Mouse (Mus musculus) hindbrain, embryonic 14.5 days (tissue): ENCODE data around the gene Exosc10. TPM values are rescaled to one million over a fixed set of nuclear protein-coding genes. Genes with fewer than 3 reads are reported as not detected.

Experiments
- ATAC-seq: fragments of 200-750 bp; cut with Nextera tagmentation; 2 replicates; pipeline ENCODE4 v1.8.0; 2017; ENCODE audit warnings: moderate number of reproducible peaks, mild to moderate bottlenecking, moderate TSS enrichment, moderate library complexity; ENCODE audit not compliant: low FRiP score
- DNase-seq: peaks from one replicate; pipeline ENCODE4 v3.0.0-alpha.2; 2015; ENCODE audit warnings: low spot score
- H3K27ac ChIP-seq: fragments of 300-500 bp; sonication (generic); 2 replicates; pipeline ENCODE4 v1.5.1; 2014; ENCODE audit warnings: mild to moderate bottlenecking, moderate library complexity
- H3K27me3 ChIP-seq: fragments of 300-500 bp; sonication (generic); 2 replicates; pipeline ENCODE4 v1.6.1; 2014; ENCODE audit warnings: mild to moderate bottlenecking, low read length, mixed read lengths; ENCODE audit not compliant: control insufficient read depth, insufficient read depth
- H3K36me3 ChIP-seq: fragments of 300-500 bp; sonication (generic); replicated peaks from 2 replicates; pipeline ENCODE4 v1.6.1; 2014; ENCODE audit not compliant: control insufficient read depth, insufficient read depth
- H3K4me1 ChIP-seq: fragments of 300-500 bp; sonication (generic); replicated peaks from 2 replicates; pipeline ENCODE4 v1.6.1; 2014; ENCODE audit warnings: antibody characterized with exemption, low read length, mixed read lengths; ENCODE audit not compliant: control insufficient read depth, insufficient read depth
- H3K4me2 ChIP-seq: fragments of 300-500 bp; sonication (generic); replicated peaks from 2 replicates; pipeline ENCODE4 v1.6.1; 2014; ENCODE audit warnings: mild to moderate bottlenecking, moderate library complexity
- H3K4me3 ChIP-seq: fragments of 300-500 bp; sonication (generic); replicated peaks from 2 replicates; pipeline ENCODE4 v1.5.1; 2014; ENCODE audit warnings: mild to moderate bottlenecking, low read length
- H3K9ac ChIP-seq: fragments of 300-500 bp; sonication (generic); 2 replicates; pipeline ENCODE4 v1.6.1; 2014
- H3K9me3 ChIP-seq: fragments of 300-500 bp; sonication (generic); 2 replicates; pipeline ENCODE4 v1.6.1; 2016; ENCODE audit warnings: low read length; ENCODE audit not compliant: control insufficient read depth
- WGBS: fragments of 180-500 bp; shearing (Covaris S2); extraction: QIAGEN DNeasy Blood & Tissue Kit; methylation state at CpG from one replicate; pipeline ENCODE4 v1.1.7; 2014; 5-methylcytosine and 5-hydroxymethylcytosine counted together
- polyA plus RNA-seq: library from polyadenylated mRNA; unstranded; fragments of >200 nt; fragmentation: Nextera tagmentation; extraction: Ambion mirVana; gene quantifications from 2 replicates; pipeline ENCODE4 v1.2.1, GENCODE M21; 2014

The Exosc10 gene
- polyA plus RNA-seq, 1 experiment from 2014 or later: 85.9 TPM

- no peaks in the 10 kb centered on the region for H3K9me3 ChIP-seq
- peaks cover 14% of the 10 kb centered on the region for H3K36me3 ChIP-seq
- 87% methylated on average over 4 of the region's 4 CpGs for WGBS
- H3K27me3 ChIP-seq: no peaks in the 10 kb centered on the region
- DNase-seq (no peak), ATAC-seq (no peak)
- no peak overlapping the region for H3K9ac ChIP-seq
- no peaks in the 10 kb centered on the region for H3K4me1 ChIP-seq
- no peak overlapping the region for H3K4me3 ChIP-seq
- H3K27ac ChIP-seq: no peak overlapping the region
- no peak overlapping the region for H3K4me2 ChIP-seq
Observed at GRCm38 (mm10) chr4:148601871-148602270, 43.6 kb downstream of the Exosc10 start.

GRCm38 (mm10) chr4:148602357-148603120 is 44.3 kb downstream of the Exosc10 start, which contains the start of gene Masp2:
Gene Masp2 (plus strand): TSS chr4:148602554.
- Histone ChIP-seq H3K4me1 (no peaks in the 10 kb centered on the region), H3K4me3 (no peak within 1 kb of the TSS), H3K27me3 (no peaks in the 10 kb centered on the region), H3K9ac (no peak within 1 kb of the TSS), H3K27ac (no peak within 1 kb of the TSS), H3K4me2 (no peak within 1 kb of the TSS), H3K36me3 (peaks cover 8% of the 10 kb centered on the region; the same call in 1 of the 2 replicates), H3K9me3 (no peaks in the 10 kb centered on the region)
- no peak for ATAC-seq
- DNase-seq: no peak
- 93% methylated on average over 14 of the region's 14 CpGs for WGBS

DNA sequence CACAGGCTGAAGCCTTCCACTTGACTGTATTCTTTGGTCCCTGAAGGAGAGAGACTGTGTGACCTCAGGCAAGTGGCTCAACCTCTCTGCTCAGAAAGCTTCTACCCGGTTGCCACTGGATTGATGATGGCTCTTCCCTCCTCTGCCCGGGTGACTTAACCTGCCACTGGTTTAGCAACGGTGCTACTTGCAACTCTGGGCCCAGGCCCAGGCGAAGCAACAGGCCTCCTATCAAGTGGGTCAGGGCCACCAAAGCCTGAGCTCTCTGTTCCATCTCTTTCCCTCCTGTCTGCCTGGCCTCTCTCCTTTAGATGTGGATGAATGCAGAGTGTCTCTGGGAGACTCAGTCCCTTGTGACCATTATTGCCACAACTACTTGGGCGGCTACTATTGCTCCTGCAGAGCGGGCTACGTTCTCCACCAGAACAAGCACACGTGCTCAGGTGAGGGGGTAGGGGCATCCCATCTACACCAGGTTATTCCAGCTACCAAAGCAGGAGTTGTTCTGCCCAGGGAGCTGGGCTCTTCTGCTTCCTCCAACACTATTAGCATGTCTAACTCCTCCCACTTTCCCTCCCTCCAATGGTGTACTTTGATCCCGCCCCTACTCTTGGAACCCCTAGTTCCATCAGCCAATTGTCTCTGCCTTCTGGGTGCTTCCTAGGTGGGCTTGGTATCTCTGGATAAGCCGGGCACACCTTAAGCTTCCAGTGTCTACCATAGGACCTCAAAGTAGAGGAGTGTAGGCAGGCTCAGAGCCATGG is 45.3 kb downstream of the Exosc10 start:
- H3K4me3 ChIP-seq: no peak overlapping the region
- H3K4me2 ChIP-seq: no peak overlapping the region
- no peaks in the 10 kb centered on the region for H3K27me3 ChIP-seq
- 79% methylated on average over 10 of the region's 10 CpGs for WGBS
- H3K9me3 ChIP-seq: no peaks in the 10 kb centered on the region
- no peak overlapping the region for H3K9ac ChIP-seq
- no peaks in the 10 kb centered on the region for H3K4me1 ChIP-seq
- DNase-seq (no peak), ATAC-seq (no peak)
- H3K36me3 ChIP-seq: peaks cover 4% of the 10 kb centered on the region; the same call in 1 of the 2 replicates
- H3K27ac ChIP-seq: no peak overlapping the region

GRCm38 (mm10) chr4:148604141-148604540 is 45.9 kb downstream of the Exosc10 start:
- Histone ChIP-seq H3K4me2 (no peak overlapping the region), H3K9ac (no peak overlapping the region), H3K27me3 (no peaks in the 10 kb centered on the region), H3K4me1 (no peaks in the 10 kb centered on the region), H3K36me3 (no peaks in the 10 kb centered on the region), H3K4me3 (no peak overlapping the region), H3K27ac (no peak overlapping the region), H3K9me3 (no peaks in the 10 kb centered on the region)
- DNase-seq: no peak
- WGBS: 75% methylated on average over 7 of the region's 7 CpGs
- no peak for ATAC-seq

GRCm38 (mm10) chr4:148604541-148605165 is 46.4 kb downstream of the Exosc10 start:
- no peak for DNase-seq
- Histone ChIP-seq H3K4me1 (no peaks in the 10 kb centered on the region), H3K36me3 (no peaks in the 10 kb centered on the region), H3K9ac (no peak overlapping the region), H3K4me3 (no peak overlapping the region), H3K4me2 (no peak overlapping the region), H3K27me3 (no peaks in the 10 kb centered on the region), H3K9me3 (no peaks in the 10 kb centered on the region), H3K27ac (no peak overlapping the region)
- WGBS: 94% methylated on average over 3 of the region's 3 CpGs
- no peak for ATAC-seq

DNA sequence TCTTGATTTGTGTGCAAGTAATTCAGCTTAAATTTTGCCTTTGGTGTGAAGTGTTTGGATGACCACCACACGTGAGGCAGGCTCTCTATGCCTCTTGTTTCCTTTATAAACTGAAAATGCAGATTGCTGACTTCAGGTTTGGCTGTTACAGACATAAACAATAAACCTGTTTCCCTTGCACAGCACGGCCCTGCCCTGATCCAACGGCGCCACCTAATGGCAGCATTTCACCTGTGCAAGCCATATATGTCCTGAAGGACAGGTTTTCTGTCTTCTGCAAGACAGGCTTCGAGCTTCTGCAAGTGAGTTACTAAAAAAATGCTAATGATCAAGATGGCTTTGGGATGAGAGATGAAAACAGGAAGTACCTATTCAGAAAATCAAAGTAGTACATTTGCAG is 49.5 kb downstream of the Exosc10 start:
- Histone ChIP-seq H3K27ac (no peak overlapping the region), H3K36me3 (peaks cover 11% of the 10 kb centered on the region; the same call in 1 of the 2 replicates), H3K4me3 (no peak overlapping the region), H3K9me3 (no peaks in the 10 kb centered on the region), H3K9ac (no peak overlapping the region), H3K4me2 (no peak overlapping the region), H3K27me3 (no peaks in the 10 kb centered on the region), H3K4me1 (no peaks in the 10 kb centered on the region)
- ATAC-seq (no peak), DNase-seq (peak; percentile 58)
- 30% methylated on average over 5 of the region's 5 CpGs for WGBS

- H3K4me3 ChIP-seq: no peak overlapping the region
- no peak for DNase-seq
- no peak overlapping the region for H3K27ac ChIP-seq
- ATAC-seq: no peak
- H3K9me3 ChIP-seq: no peaks in the 10 kb centered on the region
- H3K9ac ChIP-seq: no peak overlapping the region
- H3K4me1 ChIP-seq: peaks cover 4% of the 10 kb centered on the region; the same call in 1 of the 2 replicates
- H3K4me2 ChIP-seq: no peak overlapping the region
- 83% methylated on average over 5 of the region's 5 CpGs for WGBS
- H3K36me3 ChIP-seq: peaks cover 26% of the 10 kb centered on the region
- no peaks in the 10 kb centered on the region for H3K27me3 ChIP-seq
Observed at GRCm38 (mm10) chr4:148609805-148610204, 51.6 kb downstream of the Exosc10 start.

- Histone ChIP-seq H3K27me3 (no peaks in the 10 kb centered on the region), H3K9me3 (no peaks in the 10 kb centered on the region), H3K27ac (no peak overlapping the region), H3K9ac (no peak overlapping the region), H3K4me2 (no peak overlapping the region), H3K4me3 (no peak overlapping the region), H3K4me1 (peaks cover 4% of the 10 kb centered on the region; the same call in 1 of the 2 replicates), H3K36me3 (peaks cover 36% of the 10 kb centered on the region)
- ATAC-seq (no peak), DNase-seq (no peak)
- 74% methylated on average over 5 of the region's 5 CpGs for WGBS
Observed at GRCm38 (mm10) chr4:148610631-148611364, 52.6 kb downstream of the Exosc10 start.
